Mouse (Mus musculus) embryonic facial prominence, embryonic 10.5 days (tissue): ENCODE results near the gene Cenps. TPM values are rescaled to one million over a fixed set of nuclear protein-coding genes. Genes with fewer than 3 reads are reported as not detected.
"Not testable (repeated sequence)": the region's sequence is repeated elsewhere in the genome, so short reads cannot be mapped to it uniquely, and the experiment has no call there.

Experiments used
- DNase-seq: peaks from one replicate; pipeline ENCODE4 v3.0.0-alpha.2; 2017; ENCODE audit warnings: low spot score
- H3K27ac ChIP-seq: fragments of 300-500 bp; sonication (generic); replicated peaks from 2 replicates; pipeline ENCODE4 v1.5.1; 2016; ENCODE audit warnings: mild to moderate bottlenecking
- H3K27me3 ChIP-seq: fragments of 300-500 bp; sonication (generic); replicated peaks from 2 replicates; pipeline ENCODE4 v1.6.1; 2016; ENCODE audit warnings: low read depth, mild to moderate bottlenecking; ENCODE audit not compliant: poor library complexity, severe bottlenecking
- H3K36me3 ChIP-seq: fragments of 300-500 bp; sonication (generic); replicated peaks from 2 replicates; pipeline ENCODE4 v1.6.1; 2016; ENCODE audit warnings: mild to moderate bottlenecking, moderate library complexity
- H3K4me1 ChIP-seq: fragments of 300-500 bp; sonication (generic); 2 replicates; pipeline ENCODE4 v1.6.1; 2016
- H3K4me3 ChIP-seq: fragments of 300-500 bp; sonication (generic); 2 replicates; pipeline ENCODE4 v1.5.1; 2016; ENCODE audit warnings: mild to moderate bottlenecking, moderate library complexity
- H3K9me3 ChIP-seq: fragments of 300-500 bp; sonication (generic); 2 replicates; pipeline ENCODE4 v1.6.1; 2016; ENCODE audit warnings: mild to moderate bottlenecking
- WGBS: fragments of 180-500 bp; shearing (Covaris S2); methylation state at CpG from one replicate; pipeline ENCODE4 v1.1.7; 2016; 5-methylcytosine and 5-hydroxymethylcytosine counted together
- polyA plus RNA-seq: library from polyadenylated mRNA; unstranded; fragments of >200 nt; fragmentation: Nextera tagmentation; extraction: Ambion mirVana; gene quantifications from 2 replicates; pipeline ENCODE4 v1.2.1, GENCODE M21; 2016

Cenps gene
- polyA plus RNA-seq, 1 experiment from 2014 or later, result 62.7 TPM

DNA sequence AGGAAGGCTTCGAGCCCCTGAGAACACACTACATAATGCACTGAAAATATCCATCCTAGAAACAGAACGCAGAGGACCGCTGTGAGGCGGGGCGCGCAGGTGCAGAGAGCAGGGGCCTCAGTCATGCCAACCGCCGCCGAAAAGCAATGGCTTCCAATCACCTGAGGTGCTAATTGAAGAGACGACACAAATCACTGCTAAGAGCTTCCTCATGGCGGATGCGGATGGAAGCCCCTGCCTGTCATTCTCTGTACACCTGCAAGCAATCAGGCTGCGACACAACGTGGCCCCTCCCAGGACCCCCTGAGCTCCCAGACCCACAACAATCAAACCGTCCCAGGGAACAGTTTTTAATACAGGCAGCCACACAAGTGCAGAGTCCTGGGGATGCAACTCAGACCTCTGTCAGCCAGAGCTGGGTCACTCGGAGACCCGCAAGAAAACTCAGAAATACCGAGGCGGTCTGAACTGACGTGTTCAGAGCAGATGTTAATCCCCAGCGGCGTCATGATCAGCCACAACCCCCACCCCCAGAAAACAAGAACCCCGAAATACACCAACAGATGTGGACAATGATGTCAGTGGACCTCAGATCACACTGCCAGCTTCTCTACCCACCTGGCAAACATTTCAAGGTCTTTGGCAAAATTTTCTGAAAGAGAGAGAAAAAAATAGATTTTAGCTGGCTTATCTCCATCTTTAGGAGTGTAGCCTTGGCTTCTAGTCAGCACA, 6.2 kb downstream of the Cenps start:
- Histone ChIP-seq H3K27me3 (no peaks in the 10 kb centered on the region), H3K4me3 (no peak overlapping the region), H3K9me3 (no peaks in the 10 kb centered on the region), H3K27ac (no peak overlapping the region), H3K36me3 (peaks cover 87% of the 10 kb centered on the region), H3K4me1 (peaks cover 18% of the 10 kb centered on the region)
- 83% methylated on average over 23 of the region's 23 CpGs for WGBS
- DNase-seq, result no peak

DNA sequence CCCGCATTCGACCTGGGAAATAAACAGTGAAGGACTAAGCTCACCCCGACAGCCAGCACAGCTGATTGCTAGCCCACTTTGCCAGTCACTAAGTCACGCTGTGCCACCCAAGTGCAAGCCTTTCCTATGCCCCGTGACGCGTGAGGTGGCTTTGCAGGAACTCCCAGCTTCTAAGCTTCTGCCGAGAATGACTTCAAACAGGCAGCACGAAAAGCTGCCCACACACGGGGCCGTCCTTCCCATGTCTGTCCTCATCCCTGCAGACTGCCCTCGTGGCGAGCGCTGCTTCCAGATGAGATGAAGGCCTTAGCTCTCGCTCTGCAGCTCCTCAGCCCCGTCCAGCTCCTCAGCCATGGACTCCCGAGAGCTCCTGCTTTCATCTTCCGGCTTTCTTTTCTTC, 9.0 kb downstream of the Cenps start:
- peaks cover 17% of the 10 kb centered on the region for H3K4me1 ChIP-seq
- H3K9me3 ChIP-seq, result no peaks in the 10 kb centered on the region
- no peak for DNase-seq
- H3K4me3 ChIP-seq, result no peak overlapping the region
- H3K27me3 ChIP-seq, result no peaks in the 10 kb centered on the region
- no peak overlapping the region for H3K27ac ChIP-seq
- H3K36me3 ChIP-seq, result peaks cover 80% of the 10 kb centered on the region
- WGBS, result 87% methylated on average over 18 of the region's 18 CpGs

DNA sequence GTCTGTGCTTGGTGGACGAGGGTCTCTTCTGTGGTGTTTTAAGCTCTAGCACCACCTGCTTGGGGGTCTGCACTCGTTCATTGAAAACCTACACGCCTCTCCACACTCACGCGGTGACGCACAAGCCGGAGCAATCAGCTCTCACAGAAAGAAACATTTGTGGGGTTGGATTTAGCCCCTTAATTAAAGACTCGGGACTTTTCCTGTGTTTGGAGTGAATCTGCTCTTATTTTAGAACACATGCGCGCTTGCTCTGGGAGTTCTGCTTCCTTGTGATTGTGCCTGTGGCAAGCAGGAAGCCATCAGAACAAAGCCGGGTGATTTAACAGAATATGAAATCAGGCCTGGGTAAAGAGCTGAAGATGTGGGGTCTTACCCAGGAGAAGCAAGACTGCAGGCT, 10.8 kb downstream of the Cenps start, which contains the start of gene Cort:
Gene Cort (minus strand): TSS at position 101 of the 400 bp plus-strand sequence.
- Histone ChIP-seq H3K4me1 (0 out of 2 replicates have a peak, but pooled peaks cover 8% of the 10 kb centered on the region), H3K4me3 (no peak within 1 kb of the TSS), H3K9me3 (no peaks in the 10 kb centered on the region), H3K27me3 (no peaks in the 10 kb centered on the region), H3K27ac (no peak within 1 kb of the TSS; the same call in 1 of the 2 replicates), H3K36me3 (peaks cover 62% of the 10 kb centered on the region)
- 87% methylated on average over 11 of the region's 11 CpGs for WGBS
- DNase-seq, result no peak

DNA sequence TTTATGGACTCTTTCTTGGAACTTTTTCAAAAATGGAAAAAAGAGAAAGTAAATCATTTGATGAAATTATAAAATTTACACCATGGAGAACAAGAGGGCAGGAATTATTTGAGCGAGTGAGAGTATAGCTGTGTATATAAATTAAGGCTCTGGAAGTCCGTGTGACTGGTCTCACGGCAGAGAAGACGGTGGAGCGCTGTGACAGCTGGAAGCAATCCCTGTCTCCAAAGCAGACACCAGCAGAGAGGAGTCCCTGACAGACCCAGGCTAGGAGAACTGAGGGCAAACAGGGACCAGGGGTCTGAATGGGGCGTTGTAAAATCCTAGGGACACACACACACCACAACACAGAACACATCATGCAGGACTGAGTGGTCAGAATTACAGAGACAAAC, 11.3 kb downstream of the Cenps start:
- Histone ChIP-seq H3K27ac (no peak overlapping the region), H3K4me3 (no peak overlapping the region), H3K36me3 (peaks cover 56% of the 10 kb centered on the region), H3K4me1 (0 out of 2 replicates have a peak, but pooled peaks cover 8% of the 10 kb centered on the region), H3K9me3 (no peaks in the 10 kb centered on the region), H3K27me3 (no peaks in the 10 kb centered on the region)
- WGBS, result 73% methylated on average over 6 of the region's 6 CpGs
- no peak for DNase-seq

DNA sequence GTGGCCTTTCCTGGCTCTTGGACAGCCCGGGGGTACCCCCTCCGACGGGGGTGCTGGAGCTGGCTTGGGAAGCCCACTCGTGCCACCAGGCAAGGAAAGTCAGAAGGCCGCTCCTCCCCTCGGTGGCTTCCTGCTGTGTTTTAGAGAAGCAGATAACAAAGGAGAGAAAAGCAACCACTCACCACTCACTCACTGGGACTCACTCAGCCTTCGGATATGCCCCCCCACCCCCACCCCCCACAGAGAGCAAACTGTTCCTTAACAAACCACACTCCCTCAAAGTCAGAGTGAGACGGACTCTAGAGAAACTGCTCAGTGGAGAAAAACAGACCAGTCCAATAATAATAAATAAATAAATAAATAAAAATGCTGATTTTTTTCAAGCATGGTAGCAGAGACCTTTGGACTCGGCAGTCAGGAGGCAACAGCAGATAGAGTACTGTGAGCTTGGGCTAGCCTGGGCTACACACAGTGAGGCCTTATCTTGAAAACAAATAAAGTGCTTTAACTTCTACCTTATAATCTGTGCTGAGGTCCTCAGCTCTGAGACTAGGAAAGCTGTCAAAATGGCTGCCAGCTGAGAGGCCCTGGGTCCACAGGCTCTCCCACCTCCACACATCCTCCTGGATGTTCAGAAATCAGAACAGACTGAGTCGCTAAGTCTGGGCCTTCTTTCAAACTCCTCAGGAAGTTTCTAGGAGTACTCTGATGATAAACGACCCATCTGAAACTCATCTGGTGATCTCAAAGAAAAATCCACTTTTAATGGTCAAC, 11.9 kb downstream of the Cenps start:
- DNase-seq, result no peak
- no peak overlapping the region for H3K27ac ChIP-seq
- H3K9me3 ChIP-seq, result no peaks in the 10 kb centered on the region
- H3K4me3 ChIP-seq, result no peak overlapping the region
- 65% methylated on average over 11 of the region's 11 CpGs for WGBS
- H3K36me3 ChIP-seq, result peaks cover 53% of the 10 kb centered on the region
- no peaks in the 10 kb centered on the region for H3K27me3 ChIP-seq
- 0 out of 2 replicates have a peak, but pooled peaks cover 8% of the 10 kb centered on the region for H3K4me1 ChIP-seq

DNA sequence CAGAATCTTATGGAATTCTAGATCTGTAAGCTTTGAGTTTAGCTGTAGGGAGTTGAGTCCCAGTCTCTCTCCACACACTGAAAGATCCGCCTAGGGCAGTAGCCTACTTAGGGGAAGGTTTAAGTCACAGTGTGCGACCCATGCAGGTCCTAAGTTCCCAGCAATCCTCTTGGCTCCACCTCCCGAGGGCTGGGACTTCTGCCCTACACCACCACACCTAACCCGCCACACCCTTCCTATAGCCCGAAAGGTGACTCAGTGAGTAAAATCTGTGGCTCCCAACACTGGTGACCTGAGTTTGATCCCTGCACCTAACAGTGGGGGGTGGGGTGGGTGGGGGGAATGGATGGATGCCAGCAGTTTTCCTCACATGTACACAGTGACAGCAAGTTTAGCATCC, 14.0 kb downstream of the Cenps start:
- Histone ChIP-seq H3K27me3 (no peaks in the 10 kb centered on the region), H3K9me3 (no peaks in the 10 kb centered on the region), H3K27ac (no peak overlapping the region), H3K4me3 (no peak overlapping the region), H3K36me3 (peaks cover 41% of the 10 kb centered on the region), H3K4me1 (0 out of 2 replicates have a peak, but pooled peaks cover 8% of the 10 kb centered on the region)
- 68% methylated on average over 5 of the region's 5 CpGs for WGBS
- no peak for DNase-seq

DNA sequence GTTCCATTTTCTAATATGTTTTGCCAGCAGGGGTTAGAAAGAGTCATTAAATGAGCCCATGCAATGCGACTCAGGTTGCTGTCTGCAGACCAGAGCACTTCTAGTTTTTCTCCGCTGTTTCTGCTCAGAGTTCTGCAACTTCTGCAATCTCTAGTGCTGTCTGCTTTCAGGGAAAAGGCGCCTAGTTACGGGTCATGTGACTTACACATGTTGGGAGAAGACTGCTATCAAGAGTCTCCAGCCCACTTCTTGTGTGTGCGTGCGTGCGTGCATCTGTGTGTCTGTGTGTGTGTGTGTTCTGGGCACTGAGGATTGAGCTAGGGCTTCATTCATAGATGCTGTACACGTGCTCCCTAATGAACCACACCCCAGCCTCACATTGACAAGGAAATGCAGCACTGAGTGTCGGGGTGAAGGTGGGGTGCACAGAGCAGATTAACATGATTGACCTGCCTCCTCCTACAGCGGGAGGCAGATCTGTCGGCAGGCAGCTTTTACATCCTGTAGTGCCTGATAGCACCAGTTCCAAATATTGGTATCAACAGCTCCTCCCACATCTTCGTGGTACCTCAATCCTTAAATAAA, 17.4 kb downstream of the Cenps start:
- not testable (repeated sequence) for H3K4me1 ChIP-seq

DNA sequence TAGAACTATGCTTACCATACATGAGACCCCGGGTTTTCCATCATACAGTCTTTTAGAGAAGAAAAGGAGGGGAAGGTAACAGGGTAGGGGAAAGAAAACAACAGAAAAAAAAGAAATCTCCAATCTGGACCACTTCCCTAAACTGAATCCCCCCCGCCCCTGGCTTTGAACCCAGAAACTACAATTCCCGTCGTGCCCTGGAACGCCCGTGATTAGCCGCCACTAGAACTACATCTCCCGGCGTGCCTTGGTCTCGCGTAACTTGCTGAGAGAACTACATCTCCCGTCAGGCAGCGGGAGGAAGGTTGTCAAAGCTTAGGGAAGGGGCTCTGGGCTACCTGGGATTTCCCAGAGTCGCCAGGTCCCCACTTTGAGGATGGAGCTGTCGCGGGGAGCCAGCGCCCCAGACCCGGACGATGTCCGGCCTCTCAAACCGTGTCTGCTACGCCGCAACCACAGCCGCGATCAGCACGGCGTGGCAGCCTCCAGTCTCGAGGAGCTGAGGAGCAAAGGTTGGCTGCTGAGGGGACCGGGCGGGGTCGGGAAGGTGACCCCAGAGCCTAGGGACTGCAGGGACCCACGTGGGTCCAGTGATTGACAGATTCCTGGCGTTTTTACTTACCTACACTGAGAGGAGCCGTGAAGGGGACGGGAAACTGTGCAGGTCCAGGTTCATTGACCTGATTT, 33.4 kb downstream of the Cenps start, which contains the start of gene Dffa:
Gene Dffa (plus strand): TSS at position 272 of the 687 bp plus-strand sequence.
- H3K4me1 ChIP-seq, result peaks cover 12% of the 10 kb centered on the region
- WGBS, result under 1% methylated on average over 35 of the region's 35 CpGs
- peak within 1 kb of the TSS; percentile 74 for H3K27ac ChIP-seq
- H3K27me3 ChIP-seq, result no peaks in the 10 kb centered on the region
- peak; percentile 90 for DNase-seq
- H3K36me3 ChIP-seq, result peaks cover 23% of the 10 kb centered on the region
- peak within 1 kb of the TSS; percentile 74 for H3K4me3 ChIP-seq
- H3K9me3 ChIP-seq, result no peaks in the 10 kb centered on the region

More for the DNA sequence above, 17.4 kb downstream of the Cenps start:
- H3K27me3 ChIP-seq, H3K27ac ChIP-seq, H3K4me3 ChIP-seq, DNase-seq, H3K9me3 ChIP-seq: not testable (repeated sequence)
- WGBS, result 88% methylated on average over 12 of the region's 12 CpGs
- H3K36me3 ChIP-seq, result peaks cover 28% of the 10 kb centered on the region

DNA sequence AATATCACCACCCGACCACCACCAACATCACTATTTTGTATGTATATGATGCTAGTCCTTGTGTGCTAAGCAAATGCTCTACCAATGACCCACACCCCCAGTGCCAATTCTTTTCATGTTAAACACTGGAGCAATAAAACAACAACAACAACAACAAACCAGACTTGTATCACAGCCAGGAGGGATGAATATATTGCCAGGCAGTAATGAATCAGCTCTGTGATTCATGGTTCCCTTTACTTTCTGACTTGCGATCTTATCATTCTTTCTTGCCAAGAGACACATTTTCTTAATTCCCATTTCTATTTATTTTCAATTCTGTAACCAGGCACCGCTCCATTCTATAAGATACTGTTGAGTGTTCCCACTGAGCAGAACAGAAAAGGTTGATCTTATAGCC, 36.0 kb downstream of the Cenps start:
- H3K4me3 ChIP-seq, result no peak overlapping the region
- 84% methylated on average over 3 of the region's 3 CpGs for WGBS
- no peak for DNase-seq
- H3K27me3 ChIP-seq, result no peaks in the 10 kb centered on the region
- H3K9me3 ChIP-seq, result no peaks in the 10 kb centered on the region
- H3K36me3 ChIP-seq, result peaks cover 5% of the 10 kb centered on the region
- H3K4me1 ChIP-seq, result peaks cover 28% of the 10 kb centered on the region
- no peak overlapping the region for H3K27ac ChIP-seq

DNA sequence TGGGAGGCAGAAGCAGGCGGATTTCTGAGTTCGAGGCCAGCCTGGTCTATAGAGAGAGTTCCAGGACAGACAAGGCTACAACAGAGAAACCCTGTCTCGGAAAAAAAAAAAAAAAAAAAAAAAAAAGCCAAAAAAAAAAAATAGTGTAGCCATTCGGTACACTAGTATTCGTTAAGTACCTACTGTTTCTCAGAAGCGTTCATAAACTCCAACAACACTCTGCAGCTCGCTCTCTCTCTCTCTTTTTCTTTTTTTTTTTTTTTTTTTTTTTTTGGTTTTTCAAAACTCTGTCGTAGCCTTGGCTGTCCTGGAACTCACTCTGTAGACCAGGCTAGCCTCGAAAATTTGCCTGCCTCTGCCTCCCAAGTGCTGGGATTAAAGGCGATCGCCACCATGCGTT, 37.0 kb downstream of the Cenps start:
- 86% methylated on average over 12 of the region's 12 CpGs for WGBS
- H3K9me3 ChIP-seq, H3K27me3 ChIP-seq, H3K27ac ChIP-seq, H3K4me3 ChIP-seq, H3K36me3 ChIP-seq, DNase-seq: not testable (repeated sequence)
- H3K4me1 ChIP-seq, result peaks cover 28% of the 10 kb centered on the region

DNA sequence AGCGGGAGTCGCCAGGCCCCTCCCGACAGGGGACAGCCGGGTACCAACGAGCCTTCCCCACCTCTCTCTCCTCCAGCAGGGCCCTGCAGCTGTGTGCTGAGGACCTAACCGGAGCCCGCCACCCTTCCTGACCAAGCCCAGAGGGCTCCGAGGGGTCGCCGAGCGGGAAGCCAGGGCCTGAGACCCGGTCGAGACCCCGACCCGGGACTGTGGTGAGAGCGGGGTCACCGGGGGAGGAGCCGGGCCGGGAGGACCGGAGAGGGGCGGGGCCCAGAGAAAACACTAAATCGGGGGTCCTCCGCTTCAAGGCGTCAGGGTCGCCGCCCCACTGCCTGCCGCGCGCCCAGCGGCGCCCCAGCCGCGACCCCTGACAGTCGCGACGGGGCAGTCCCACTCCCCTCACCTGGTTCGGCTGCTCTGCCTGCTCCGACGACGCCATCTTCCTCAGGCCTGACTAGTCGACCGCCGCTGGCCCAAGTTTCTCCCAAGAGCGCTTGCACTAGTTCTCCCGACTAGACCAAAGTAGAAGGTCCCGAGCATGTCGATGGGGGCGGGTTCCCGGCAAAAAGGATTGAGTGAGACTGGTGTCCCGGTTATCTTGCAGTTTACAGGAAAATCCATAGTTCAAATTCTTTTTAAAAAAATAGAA, 37.9 kb downstream of the Cenps start, which contains the start of gene Pex14:
Gene Pex14 (minus strand): TSS at position 508 of the 649 bp plus-strand sequence.
- peak; percentile 94 for DNase-seq
- Histone ChIP-seq H3K27ac (peak within 1 kb of the TSS; percentile 94), H3K4me1 (peaks cover 23% of the 10 kb centered on the region), H3K36me3 (peaks cover 3% of the 10 kb centered on the region; the same call in 1 of the 2 replicates), H3K9me3 (no peaks in the 10 kb centered on the region), H3K27me3 (no peaks in the 10 kb centered on the region), H3K4me3 (peak within 1 kb of the TSS; percentile 100)
- under 1% methylated on average over 50 of the region's 50 CpGs for WGBS
